15 mouse cellular contexts compared by ENCODE assay signal in genomic region chr3:36467632-36468031, GRCm38 (mm10). TPM values are rescaled to one million over a fixed set of nuclear protein-coding genes. Genes with fewer than 3 reads are reported as not detected.
DNase-seq lines count a peak whose midpoint lies in the region; ATAC-seq and TF ChIP-seq lines count a peak whose summit lies in the region.
"Had no signal": no experiment of that assay in that cellular context is flagged by ENCODE, and none has a peak within 500 bp of the region (broad histone marks: within the 10 kb centered on the region; RNA-seq: fewer than 3 reads in every experiment).

No protein-coding gene starts in this region.

- no peak overlapping the region for H3K4me2 ChIP-seq in kidney, postnatal 0 days (ENCODE audit: low read length)
- no peak overlapping the region for H3K4me2 ChIP-seq in forebrain, postnatal 0 days (ENCODE audit: low read depth)

- intact Hi-C loops in left cerebral cortex, postnatal 14 days (cut with DNase I): no loop called here

- H3K9me3 ChIP-seq in kidney, postnatal 0 days (replicated peaks; ENCODE audit: low read length): no peaks in the 10 kb centered on the region
- no peaks in the 10 kb centered on the region for H3K9me3 ChIP-seq in forebrain, postnatal 0 days (ENCODE audit: low read length)

- 0 out of 2 replicates have a peak, but pooled peaks have one; percentile 40 for ATAC-seq in kidney, postnatal 0 days (replicated peaks; ENCODE audit: low FRiP score, low read depth)
- ATAC-seq in granulocyte monocyte progenitor cell, adult 5-6 weeks (replicated peaks; ENCODE audit: poor library complexity, severe bottlenecking): 0 out of 2 replicates have a peak, but pooled peaks have one; percentile 23
- no peak for ATAC-seq in forebrain, postnatal 0 days

- H3K9ac ChIP-seq in kidney, postnatal 0 days (ENCODE audit: low read depth, low read length): no peak overlapping the region
- H3K9ac ChIP-seq in forebrain, postnatal 0 days: no peak overlapping the region

- H3K27ac ChIP-seq in kidney, postnatal 0 days: no peak overlapping the region
- H3K27ac ChIP-seq in forebrain, postnatal 0 days (ENCODE audit: low read depth, low read length): no peak overlapping the region

- no peaks in the 10 kb centered on the region for H3K4me1 ChIP-seq in kidney, postnatal 0 days (replicated peaks; ENCODE audit: insufficient read depth, low read length)
- H3K4me1 ChIP-seq in forebrain, postnatal 0 days (ENCODE audit: insufficient read depth): no peaks in the 10 kb centered on the region

- no peak for DNase-seq in kidney, postnatal 0 days (ENCODE audit: low spot score)
- DNase-seq in kidney, postnatal 14 days: no peak
- DNase-seq in 3T3-L1 (ENCODE audit: low read depth, low spot score): peak; percentile 98
- DNase-seq in MN1 (ENCODE audit: low spot score): peak; percentile 78
- DNase-seq in forebrain, postnatal 0 days: no peak
- no peak for DNase-seq in left cerebral cortex, postnatal 14 days (ENCODE audit: low spot score in 2 of 2)
- DNase-seq: cerebellum, postnatal 10 days; heart, postnatal 10 days; kidney, postnatal 4 days had no signal

- no peak for TF ChIP-seq CTCF in kidney, postnatal 0 days (IDR thresholded peaks at IDR 0.05; ENCODE audit: low read depth)
- TF ChIP-seq CTCF in forebrain, postnatal 0 days (IDR thresholded peaks at IDR 0.05; ENCODE audit: low read depth): no peak

- H3K4me3 ChIP-seq in kidney, postnatal 0 days (replicated peaks; ENCODE audit: low read depth, low read length): no peak overlapping the region
- no peak overlapping the region for H3K4me3 ChIP-seq in forebrain, postnatal 0 days (ENCODE audit: low read depth, low read length)
- H3K4me3 ChIP-seq: erythroblast, embryonic 14.5 days had no signal

- no peaks in the 10 kb centered on the region for H3K27me3 ChIP-seq in kidney, postnatal 0 days (ENCODE audit: insufficient read depth, low read length)
- no peaks in the 10 kb centered on the region for H3K27me3 ChIP-seq in forebrain, postnatal 0 days (ENCODE audit: insufficient read depth, low read length)

- H3K36me3 ChIP-seq in kidney, postnatal 0 days (ENCODE audit: insufficient read depth, low read length): peaks cover 13% of the 10 kb centered on the region; the same call in 1 of the 2 replicates
- H3K36me3 ChIP-seq in forebrain, postnatal 0 days (ENCODE audit: insufficient read depth): no peaks in the 10 kb centered on the region

- 81% methylated on average over 7 of the region's 7 CpGs for WGBS in kidney, postnatal 0 days
- WGBS in forebrain, postnatal 0 days: 88% methylated on average over 7 of the region's 7 CpGs

RNA-seq across cellular contexts. Expression of gene Anxa5, which starts 8.1 kb away (rescaled TPM):
- 291 and 326 TPM in 2 replicates for polyA plus RNA-seq in kidney, postnatal 0 days (2015; fragmentation: Nextera tagmentation; extraction: Ambion mirVana)
- 125 TPM in 2 replicates for total RNA-seq in granulocyte monocyte progenitor cell, adult 5-6 weeks (2014; fragmentation: Nextera tagmentation)
- 79.4 and 102 TPM in 2 replicates for total RNA-seq in granulocyte monocyte progenitor cell, adult 5-6 weeks (2017)
- 38.6 and 41.2 TPM in 2 replicates for total RNA-seq in forebrain, postnatal 0 days (2014; rRNA removed)
- 47.2 and 48.9 TPM in 2 replicates for polyA plus RNA-seq in forebrain, postnatal 0 days (2015; fragmentation: Nextera tagmentation; extraction: Ambion mirVana)
- 10 to 100 TPM; 47.2 to 48.7 TPM for total RNA-seq in left cerebral cortex, postnatal 14 days (2021)

RNA-seq across cellular contexts. Expression of gene 1810062G17Rik, which starts 8.1 kb away (rescaled TPM):
- polyA plus RNA-seq in kidney, postnatal 0 days (2015; fragmentation: Nextera tagmentation; extraction: Ambion mirVana): 4.8 and 4.9 TPM in 2 replicates
- 1.7 TPM in 1 of 2 replicates, not detected in the other for total RNA-seq in granulocyte monocyte progenitor cell, adult 5-6 weeks (2014; fragmentation: Nextera tagmentation)
- total RNA-seq in granulocyte monocyte progenitor cell, adult 5-6 weeks (2017): 2.4 TPM in 1 of 2 replicates, not detected in the other
- total RNA-seq in forebrain, postnatal 0 days (2014; rRNA removed): not detected in 2 replicates
- polyA plus RNA-seq in forebrain, postnatal 0 days (2015; fragmentation: Nextera tagmentation; extraction: Ambion mirVana): 0.69 and 0.74 TPM in 2 replicates
- under 1 TPM in 1 of 2 experiments, not detected in 1; 0.40 TPM for total RNA-seq in left cerebral cortex, postnatal 14 days (2021)
- total RNA-seq: gastrocnemius, adult 8-10 months; left cerebral cortex, postnatal 25 days; midbrain, postnatal 0 days had no signal
- polyA plus RNA-seq: erythroblast, embryonic 14.5 days had no signal

RNA-seq across cellular contexts. Expression of gene Gm11549, which starts 54.0 kb away (rescaled TPM):
- polyA plus RNA-seq in kidney, postnatal 0 days (2015; fragmentation: Nextera tagmentation; extraction: Ambion mirVana): not detected in 2 replicates
- not detected in 2 replicates for total RNA-seq in granulocyte monocyte progenitor cell, adult 5-6 weeks (2014; fragmentation: Nextera tagmentation)
- not detected in 2 replicates for total RNA-seq in granulocyte monocyte progenitor cell, adult 5-6 weeks (2017)
- total RNA-seq in forebrain, postnatal 0 days (2014; rRNA removed): 0.69 and 1.3 TPM in 2 replicates
- polyA plus RNA-seq in forebrain, postnatal 0 days (2015; fragmentation: Nextera tagmentation; extraction: Ambion mirVana): 0.45 and 0.68 TPM in 2 replicates
- total RNA-seq in left cerebral cortex, postnatal 14 days (2021): 10 to 100 TPM; 25.2 to 35.5 TPM
- total RNA-seq: gastrocnemius, adult 8-10 months; heart, postnatal 10 days had no signal
- polyA plus RNA-seq: erythroblast, embryonic 14.5 days; liver, embryonic 16.5 days had no signal

Comparison
In these comparisons a context has a peak if more than half of its experiments do, and no peak if none do; other contexts are left out.
1. DNase-seq: peak in 3T3-L1 (single experiment) and MN1 (single experiment); none in kidney, postnatal 0 days (single experiment), kidney, postnatal 14 days (single experiment), forebrain, postnatal 0 days (single experiment) and left cerebral cortex, postnatal 14 days (0 of 2).
2. RNA of gene Gm11549, which starts 54.0 kb away (total RNA-seq): 25.2 to 35.5 TPM in left cerebral cortex, postnatal 14 days; 0.69 to 1.3 TPM in forebrain, postnatal 0 days and not detected in granulocyte monocyte progenitor cell, adult 5-6 weeks; every median in the first group is over 10 times any median in the second.